Mouse (Mus musculus) layer of hippocampus, adult 9-11 months (tissue): ENCODE results near the gene St3gal6.

Source experiments
- DNase-seq: peaks from one replicate; pipeline ENCODE4 v3.0.0; 2022

St3gal6 gene

GRCm38 (mm10) chr16:58523972-58524850 is at the start of gene St3gal6:
TSS of gene St3gal6 (minus strand) at chr16:58524243.
- no peak for DNase-seq

GRCm38 (mm10) chr16:58570694-58571264 is 46.7 kb upstream of the St3gal6 start:
- DNase-seq, result no peak

DNA sequence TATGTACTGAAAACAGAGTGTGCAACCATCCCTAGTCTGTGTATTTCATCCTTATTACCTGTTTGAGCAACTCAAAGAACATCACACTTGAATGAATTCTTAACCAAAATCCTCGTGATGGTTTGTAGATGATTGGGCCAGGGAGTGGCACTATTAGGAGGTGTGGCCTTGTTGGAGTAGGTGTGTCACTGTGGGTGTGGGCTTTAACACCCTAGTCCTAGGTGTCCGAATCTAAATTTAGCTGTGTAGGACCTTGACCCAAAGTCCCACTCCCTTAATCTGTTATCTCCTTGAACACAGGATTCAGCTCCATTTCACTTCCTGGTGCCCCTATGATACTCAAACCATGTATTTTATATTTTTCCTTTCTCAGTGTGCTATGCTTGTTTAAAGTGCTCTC is 37.2 kb upstream of the St3gal6 start:
- DNase-seq, result no peak

DNA sequence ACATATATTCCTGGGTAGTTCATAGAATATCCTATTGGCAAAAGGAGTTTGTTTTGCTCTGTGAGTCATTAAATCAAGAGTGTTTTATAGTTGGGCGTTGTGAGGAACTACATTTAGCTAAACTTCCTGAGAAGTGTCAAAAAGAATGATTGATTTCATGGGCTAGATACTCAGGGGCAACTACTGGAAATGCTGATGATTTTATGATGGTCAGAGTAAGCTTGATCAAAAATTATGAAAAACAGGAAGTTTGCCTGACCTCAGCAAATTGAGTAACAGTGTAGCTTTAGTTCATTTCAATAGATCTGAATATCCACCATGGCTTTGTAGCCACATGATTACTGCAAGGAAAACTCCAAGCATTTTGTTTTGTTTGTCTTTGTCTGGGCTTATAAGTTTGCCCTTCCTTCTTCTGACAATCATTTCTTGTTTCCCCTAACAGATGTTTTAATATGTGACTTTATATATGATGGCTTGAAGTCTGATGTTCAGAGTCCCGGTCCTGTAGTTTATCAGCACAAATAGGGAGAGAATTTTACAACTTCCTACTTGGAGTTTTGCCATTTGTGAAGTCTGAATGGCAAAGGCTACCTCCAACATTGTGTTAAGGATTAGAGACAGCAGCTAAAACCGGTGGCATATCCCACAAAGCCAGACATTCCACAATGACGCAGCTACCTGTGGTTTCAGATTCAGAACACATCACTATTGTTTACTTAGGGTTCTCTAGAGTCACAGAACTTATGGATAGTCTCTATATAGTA is 32.2 kb upstream of the St3gal6 start:
- no peak for DNase-seq

GRCm38 (mm10) chr16:58554673-58555072 is 30.6 kb upstream of the St3gal6 start:
- no peak for DNase-seq

GRCm38 (mm10) chr16:58548042-58548441 is 24.0 kb upstream of the St3gal6 start:
- DNase-seq, result no peak

DNA sequence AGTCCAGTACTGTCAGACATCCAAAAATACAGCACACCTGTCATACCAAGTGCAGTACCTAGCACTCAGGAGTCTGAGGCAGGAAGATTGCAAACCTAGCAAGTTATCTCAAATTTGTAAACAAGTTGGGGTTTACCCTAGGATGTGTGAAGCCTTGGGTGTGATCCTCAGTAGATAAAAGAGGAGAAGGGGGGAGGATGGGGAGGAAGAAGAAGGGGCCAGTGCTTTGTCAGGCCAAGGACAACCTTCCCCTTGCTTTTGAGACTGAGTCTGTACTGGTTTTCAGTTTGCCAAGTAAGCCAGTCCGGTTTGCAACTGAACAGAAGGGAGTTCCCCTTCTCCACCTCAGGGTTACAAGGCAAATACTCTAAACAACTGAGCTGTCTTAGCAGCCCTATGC is 22.1 kb upstream of the St3gal6 start:
- no peak for DNase-seq

GRCm38 (mm10) chr16:58539490-58539889 is 15.4 kb upstream of the St3gal6 start:
- no peak for DNase-seq

- DNase-seq, result no peak
These were observed 15.0 kb upstream of the St3gal6 start for GRCm38 (mm10) chr16:58539011-58539410.

DNA sequence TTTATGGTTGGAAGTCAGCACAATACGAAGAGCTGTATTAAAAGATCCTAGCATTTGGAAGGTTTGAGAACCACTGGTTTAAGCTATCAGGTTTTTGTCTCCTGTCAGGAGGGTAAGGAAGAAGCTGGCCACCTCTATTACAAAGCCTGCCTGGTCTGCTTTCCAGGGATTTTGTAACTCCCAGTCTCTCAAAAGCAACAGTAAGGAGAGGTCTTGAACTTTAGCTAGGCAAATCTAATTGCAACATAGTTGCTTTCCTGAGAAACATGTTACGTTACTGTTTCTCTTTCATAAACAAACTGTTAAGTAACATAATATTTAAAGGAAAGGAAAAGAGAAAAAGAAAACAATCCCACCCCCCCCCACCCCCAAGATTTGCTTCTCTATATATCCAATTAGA is 12.0 kb upstream of the St3gal6 start:
- DNase-seq, result no peak

DNA sequence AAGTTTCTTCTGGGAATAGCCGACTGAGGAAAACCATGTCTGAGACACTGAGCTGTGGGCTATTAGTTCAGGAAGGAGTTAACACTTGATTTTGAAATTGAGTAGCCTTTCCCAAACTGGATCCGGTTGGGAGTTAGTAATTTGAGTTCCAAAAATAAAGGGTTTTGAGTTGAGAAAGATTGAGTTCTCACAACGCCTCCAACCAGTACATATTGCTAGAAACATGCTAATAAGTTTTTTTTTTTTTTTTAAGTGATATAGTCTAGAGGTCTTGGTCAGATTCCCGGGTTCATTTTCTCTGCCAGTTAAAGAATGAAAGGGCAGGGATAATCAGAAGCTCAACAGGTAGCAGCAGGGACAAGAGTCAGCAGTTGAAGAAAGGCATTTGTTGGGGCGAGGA is 11.2 kb upstream of the St3gal6 start:
- no peak for DNase-seq

- DNase-seq, result no peak
These were observed 10.5 kb upstream of the St3gal6 start for GRCm38 (mm10) chr16:58534245-58535142.

GRCm38 (mm10) chr16:58533742-58534141 is 9.7 kb upstream of the St3gal6 start:
- no peak for DNase-seq

GRCm38 (mm10) chr16:58533254-58533653 is 9.2 kb upstream of the St3gal6 start:
- DNase-seq, result no peak

DNA sequence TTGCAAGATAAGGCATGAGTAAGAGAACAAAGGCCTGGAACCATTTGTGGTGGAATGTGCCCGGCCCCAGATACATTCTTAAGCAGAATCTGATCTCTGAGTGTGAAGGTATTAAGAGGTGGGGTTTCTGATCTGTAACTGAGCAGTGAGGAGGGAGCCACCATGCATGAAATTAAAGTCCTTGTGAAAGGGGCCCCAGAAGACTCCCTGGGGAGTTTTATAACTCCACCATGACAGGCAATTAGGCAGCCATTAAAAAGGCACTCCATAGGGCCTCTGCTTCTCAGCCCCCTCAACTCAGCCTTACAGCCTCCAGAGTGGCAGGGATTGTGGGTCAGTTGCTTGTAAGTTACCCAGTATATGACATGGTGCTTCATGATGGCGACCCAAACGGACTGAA is 8.5 kb upstream of the St3gal6 start:
- no peak for DNase-seq

DNA sequence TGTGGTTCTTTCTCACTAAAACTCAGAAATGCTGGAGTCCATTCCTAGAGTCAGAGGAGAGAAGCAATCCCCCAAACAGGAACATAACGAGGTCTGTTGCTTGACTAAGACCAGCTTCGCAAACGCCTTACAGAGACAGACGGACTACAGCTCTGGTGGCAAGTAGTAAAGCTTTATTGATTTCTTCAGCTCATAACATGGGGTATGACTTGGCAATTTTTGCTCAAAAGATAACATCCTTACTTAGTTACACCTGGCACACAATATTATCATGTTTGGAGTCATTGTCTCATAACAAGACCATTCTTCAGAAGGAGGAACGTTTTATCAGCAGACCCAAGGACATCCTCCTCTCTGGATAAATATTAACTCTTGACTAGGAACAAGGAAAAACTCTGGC is 3.8 kb upstream of the St3gal6 start:
- no peak for DNase-seq

GRCm38 (mm10) chr16:58526729-58527128 is 2.7 kb upstream of the St3gal6 start:
- DNase-seq, result no peak

DNA sequence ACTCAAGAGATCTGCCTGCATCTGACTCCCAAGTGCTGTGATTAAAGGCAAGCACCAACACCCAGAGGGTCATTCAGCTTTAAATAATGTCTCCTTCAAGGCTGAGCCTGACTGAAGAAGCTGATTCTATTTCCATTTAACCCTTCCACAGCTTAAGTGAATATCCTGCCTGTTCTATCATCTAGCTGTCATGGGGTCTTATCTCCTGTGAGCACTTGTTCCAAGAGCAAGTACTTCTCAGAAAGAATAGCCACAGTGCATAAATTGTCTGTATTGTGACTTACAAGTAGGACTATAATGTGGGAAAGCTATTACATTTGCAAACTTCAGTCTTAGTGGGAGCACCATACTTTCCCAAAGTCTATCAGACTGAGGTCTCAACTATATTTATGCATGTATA is 1.8 kb upstream of the St3gal6 start:
- DNase-seq, result no peak

GRCm38 (mm10) chr16:58523044-58523859 is 791 bp downstream of the St3gal6 start:
- no peak for DNase-seq

GRCm38 (mm10) chr16:58522677-58523043 is 1.4 kb downstream of the St3gal6 start:
- DNase-seq, result no peak

- DNase-seq, result no peak
These were observed 2.1 kb downstream of the St3gal6 start for GRCm38 (mm10) chr16:58521900-58522299.

DNA sequence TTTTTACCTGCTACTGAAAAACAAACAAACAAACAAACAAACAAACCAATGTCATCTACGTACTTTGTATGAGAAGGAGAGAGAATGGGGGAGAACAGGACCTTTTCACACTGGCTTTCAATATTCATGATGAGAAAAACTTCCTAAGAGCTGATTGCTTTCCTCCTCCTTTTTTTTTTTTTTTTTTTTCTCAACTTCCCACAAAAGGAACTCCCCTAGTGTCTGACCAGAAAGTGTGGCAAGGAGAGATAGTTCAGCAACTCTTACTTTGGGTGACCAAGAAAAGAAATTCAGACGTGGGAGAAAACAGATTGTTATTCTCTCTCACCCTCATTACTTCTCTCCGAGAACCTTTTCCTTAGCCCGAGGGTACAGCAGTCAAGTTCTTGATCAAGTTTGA is 2.9 kb downstream of the St3gal6 start:
- DNase-seq, result no peak
